Mouse (Mus musculus) megakaryocyte, embryonic 14.5 days (primary cell): ENCODE data around the gene Acbd4. TPM values are rescaled to one million over a fixed set of nuclear protein-coding genes. Genes with fewer than 3 reads are reported as not detected.

Source experiments
- H3K27me3 ChIP-seq: replicated peaks from 2 replicates; pipeline ENCODE3; 2012; ENCODE audit warnings: inconsistent platforms
- H3K36me3 ChIP-seq: replicated peaks from 2 replicates; pipeline ENCODE3; 2012; ENCODE audit warnings: low read length, inconsistent platforms, mixed read lengths
- H3K4me1 ChIP-seq: 2 replicates; pipeline ENCODE4 v1.6.1; 2012; ENCODE audit warnings: inconsistent platforms
- H3K4me3 ChIP-seq: replicated peaks from 2 replicates; pipeline ENCODE3; 2012; ENCODE audit warnings: moderate library complexity, mild to moderate bottlenecking, inconsistent platforms
- H3K9me3 ChIP-seq: 2 replicates; pipeline ENCODE4 v1.6.1; 2012; ENCODE audit warnings: inconsistent platforms
- FLI1 ChIP-seq: IDR thresholded peaks from 2 replicates; pipeline ENCODE4 v1.6.1; 2012; ENCODE audit warnings: low read length, inconsistent platforms, mixed read lengths
- GATA1 ChIP-seq: IDR thresholded peaks from 3 replicates; pipeline ENCODE4 v1.6.1; 2012; ENCODE audit warnings: mixed read lengths, low read length, inconsistent platforms, borderline replicate concordance
- polyA plus RNA-seq: library from polyadenylated mRNA; stranded (reverse); fragments of >175 nt; gene quantifications from 2 replicates; pipeline ENCODE4 v1.2.3, GENCODE M21; 2012; ENCODE audit warnings: low replicate concordance; ENCODE audit not compliant: insufficient read depth

Acbd4 gene
- polyA plus RNA-seq, 1 experiment = 61.0 TPM

GRCm38 (mm10) chr11:103080323-103081091 is 21.0 kb upstream of the Acbd4 start:
- Histone ChIP-seq H3K4me3 (peak overlapping the region; percentile 88), H3K9me3 (no peaks in the 10 kb centered on the region), H3K36me3 (no peaks in the 10 kb centered on the region), H3K27me3 (peaks cover 64% of the 10 kb centered on the region), H3K4me1 (peaks cover 16% of the 10 kb centered on the region)
- TF ChIP-seq FLI1 = no peak
- no peak for TF ChIP-seq GATA1

DNA sequence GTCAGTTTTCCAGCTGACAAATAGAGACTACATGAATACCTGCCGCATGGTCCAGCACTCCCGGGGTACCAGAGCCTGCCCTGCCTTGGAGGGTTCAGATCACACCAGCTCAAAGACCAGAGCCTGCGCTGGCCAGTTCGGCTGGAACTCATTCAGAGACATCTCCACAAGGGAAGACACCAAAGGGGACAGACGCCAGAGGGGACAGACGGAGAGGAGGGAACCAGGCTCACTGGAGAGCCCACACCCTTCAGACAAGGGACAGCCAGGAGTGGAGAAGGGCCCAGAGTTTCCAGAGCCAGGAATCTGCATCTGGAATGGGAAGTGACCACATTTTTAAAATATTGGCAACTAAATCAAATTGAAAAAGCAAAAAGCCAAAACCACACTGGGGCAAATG is 19.9 kb upstream of the Acbd4 start:
- Histone ChIP-seq H3K27me3 (peaks cover 62% of the 10 kb centered on the region), H3K36me3 (no peaks in the 10 kb centered on the region), H3K4me1 (peaks cover 16% of the 10 kb centered on the region), H3K4me3 (no peak overlapping the region), H3K9me3 (no peaks in the 10 kb centered on the region)
- TF ChIP-seq FLI1 = no peak
- TF ChIP-seq GATA1 = no peak

DNA sequence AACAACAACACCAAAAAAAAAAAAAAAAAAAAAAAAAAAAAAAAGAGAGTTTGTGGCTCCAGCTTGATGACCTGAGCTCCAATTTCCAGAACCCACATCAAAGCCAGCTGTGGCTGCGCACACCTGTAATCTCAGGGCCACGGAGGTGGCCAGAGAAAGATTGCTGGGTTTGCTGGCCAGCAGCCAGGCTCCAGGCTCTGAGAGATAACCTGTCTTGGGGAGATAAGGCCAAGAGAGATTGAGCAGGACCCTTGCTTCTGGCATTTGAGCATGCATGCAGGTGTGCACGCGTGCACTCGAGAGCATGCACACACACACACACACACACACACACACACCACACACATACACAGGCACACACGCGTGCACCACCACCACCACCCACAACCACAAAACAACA is 8.2 kb upstream of the Acbd4 start:
- TF ChIP-seq GATA1 = no peak
- TF ChIP-seq FLI1 = no peak
- Histone ChIP-seq H3K9me3 (no peaks in the 10 kb centered on the region), H3K4me3 (no peak overlapping the region), H3K36me3 (no peaks in the 10 kb centered on the region), H3K4me1 (peaks cover 16% of the 10 kb centered on the region), H3K27me3 (peaks cover 46% of the 10 kb centered on the region)

GRCm38 (mm10) chr11:103093862-103094833 is 7.3 kb upstream of the Acbd4 start:
- no peaks in the 10 kb centered on the region for H3K9me3 ChIP-seq
- peaks cover 54% of the 10 kb centered on the region for H3K27me3 ChIP-seq
- no peaks in the 10 kb centered on the region for H3K36me3 ChIP-seq
- TF ChIP-seq GATA1 (no peak), FLI1 (no peak)
- no peak overlapping the region for H3K4me3 ChIP-seq
- H3K4me1 ChIP-seq = peaks cover 16% of the 10 kb centered on the region

- peaks cover 16% of the 10 kb centered on the region for H3K4me1 ChIP-seq
- no peak overlapping the region for H3K4me3 ChIP-seq
- TF ChIP-seq GATA1 (no peak), FLI1 (no peak)
- peaks cover 65% of the 10 kb centered on the region for H3K27me3 ChIP-seq
- no peaks in the 10 kb centered on the region for H3K9me3 ChIP-seq
- H3K36me3 ChIP-seq = no peaks in the 10 kb centered on the region
These were observed 6.3 kb upstream of the Acbd4 start for GRCm38 (mm10) chr11:103095107-103095670.

GRCm38 (mm10) chr11:103095801-103096200 is 5.7 kb upstream of the Acbd4 start:
- Histone ChIP-seq H3K4me1 (peaks cover 16% of the 10 kb centered on the region), H3K4me3 (no peak overlapping the region), H3K27me3 (peaks cover 71% of the 10 kb centered on the region), H3K9me3 (no peaks in the 10 kb centered on the region), H3K36me3 (no peaks in the 10 kb centered on the region)
- TF ChIP-seq FLI1 (no peak), GATA1 (no peak)

GRCm38 (mm10) chr11:103096979-103097894 is 4.2 kb upstream of the Acbd4 start:
- H3K36me3 ChIP-seq = no peaks in the 10 kb centered on the region
- H3K4me1 ChIP-seq = peaks cover 29% of the 10 kb centered on the region
- TF ChIP-seq FLI1 (no peak), GATA1 (no peak)
- H3K27me3 ChIP-seq = peaks cover 85% of the 10 kb centered on the region
- H3K4me3 ChIP-seq = no peak overlapping the region
- no peaks in the 10 kb centered on the region for H3K9me3 ChIP-seq

DNA sequence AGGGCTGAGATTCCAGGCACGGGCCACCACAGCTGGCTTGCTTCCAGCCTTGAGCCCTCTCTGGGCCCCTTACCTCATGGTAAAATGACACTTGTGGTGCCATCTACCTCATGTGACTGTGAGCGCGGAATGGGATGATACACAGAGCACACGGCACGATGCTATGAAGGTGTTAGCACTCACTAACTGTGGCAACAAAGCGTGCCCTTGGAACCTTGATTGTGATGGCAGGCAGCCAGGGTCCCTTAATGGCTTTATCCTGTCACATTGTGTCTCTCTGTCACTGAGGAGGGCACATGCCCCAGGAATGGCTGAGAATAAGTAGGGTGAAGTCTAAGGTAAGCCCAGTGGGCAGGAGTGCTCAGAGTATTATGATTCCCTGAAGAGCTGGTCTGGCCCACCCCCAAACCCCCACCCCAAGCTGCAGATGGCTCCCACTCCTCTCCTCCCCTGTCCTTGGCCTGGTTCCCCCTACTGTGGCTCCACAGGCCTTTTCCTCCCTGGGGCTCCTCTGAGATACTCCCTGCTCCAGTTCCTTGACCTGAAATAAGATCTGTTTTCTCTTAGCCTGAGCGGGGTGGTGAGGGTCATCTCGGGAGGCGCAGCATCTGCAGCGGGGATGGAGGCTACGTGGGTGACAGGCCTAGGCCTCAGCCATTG is 2.8 kb upstream of the Acbd4 start:
- TF ChIP-seq GATA1 = no peak
- no peak for TF ChIP-seq FLI1
- peaks cover 82% of the 10 kb centered on the region for H3K27me3 ChIP-seq
- no peaks in the 10 kb centered on the region for H3K36me3 ChIP-seq
- peaks cover 38% of the 10 kb centered on the region for H3K4me1 ChIP-seq
- H3K9me3 ChIP-seq = no peaks in the 10 kb centered on the region
- H3K4me3 ChIP-seq = peak overlapping the region; percentile 2
